Mouse (Mus musculus) liver, postnatal 0 days (tissue): ENCODE measurements at regions not wholly inside any gene's neighbourhood (a gene's known extent, or its start where the extent isn't known, plus 50 kb on each side); places are given as distances from the start of the nearest gene placed in this dataset. TPM values are rescaled to one million over a fixed set of nuclear protein-coding genes. Genes with fewer than 3 reads are reported as not detected.

Experiments used
- ATAC-seq: fragments of 200-750 bp; cut with Nextera tagmentation; 2 replicates; pipeline ENCODE4 v1.8.0; 2017; ENCODE audit warnings: mild to moderate bottlenecking, moderate library complexity
- DNase-seq: peaks from one replicate; pipeline ENCODE4 v3.0.0-alpha.2; 2016
- H3K27ac ChIP-seq: fragments of 300-500 bp; sonication (generic); 2 replicates; pipeline ENCODE4 v1.5.1; 2014; ENCODE audit warnings: antibody characterized with exemption, moderate library complexity, mild to moderate bottlenecking, low read depth
- H3K27me3 ChIP-seq: fragments of 300-500 bp; sonication (generic); 2 replicates; pipeline ENCODE4 v1.6.1; 2014; ENCODE audit warnings: low read length, control low read depth, mixed read lengths; ENCODE audit not compliant: insufficient read depth
- H3K36me3 ChIP-seq: fragments of 300-500 bp; sonication (generic); replicated peaks from 2 replicates; pipeline ENCODE4 v1.6.1; 2014; ENCODE audit warnings: mild to moderate bottlenecking, control low read depth, low read length, moderate library complexity, mixed read lengths; ENCODE audit not compliant: insufficient read depth
- H3K4me1 ChIP-seq: fragments of 300-500 bp; sonication (generic); 2 replicates; pipeline ENCODE4 v1.6.1; 2014; ENCODE audit warnings: antibody characterized with exemption, mild to moderate bottlenecking, control low read depth; ENCODE audit not compliant: insufficient read depth
- H3K4me2 ChIP-seq: fragments of 300-500 bp; sonication (generic); 2 replicates; pipeline ENCODE4 v1.6.1; 2014; ENCODE audit warnings: low read depth, mild to moderate bottlenecking, low read length, moderate library complexity, mixed read lengths
- H3K4me3 ChIP-seq: fragments of 300-500 bp; sonication (generic); 2 replicates; pipeline ENCODE4 v1.5.1; 2014; ENCODE audit warnings: low read depth, low read length
- H3K9ac ChIP-seq: fragments of 300-500 bp; sonication (generic); replicated peaks from 2 replicates; pipeline ENCODE4 v1.6.1; 2014; ENCODE audit warnings: mild to moderate bottlenecking, moderate library complexity
- H3K9me3 ChIP-seq: fragments of 300-500 bp; sonication (generic); 2 replicates; pipeline ENCODE4 v1.6.1; 2016; ENCODE audit warnings: mild to moderate bottlenecking, control low read depth, low read length, mixed read lengths
- CTCF ChIP-seq: sonication (generic); IDR thresholded peaks from 2 replicates; pipeline ENCODE4 v1.5.1; 2016; ENCODE audit warnings: antibody characterized with exemption, low read depth
- EP300 ChIP-seq: IDR thresholded peaks from 2 replicates; pipeline ENCODE4 v1.6.1; 2016; ENCODE audit warnings: antibody characterized with exemption, low read depth, mild to moderate bottlenecking
- WGBS: fragments of 180-500 bp; shearing (Covaris S2); extraction: QIAGEN DNeasy Blood & Tissue Kit; methylation state at CpG from one replicate; pipeline ENCODE4 v1.1.7; 2014; ENCODE audit not compliant: insufficient replicate concordance; 5-methylcytosine and 5-hydroxymethylcytosine counted together
- microRNA-seq: library from miRNA; unstranded; fragments of <30 nt; microRNA quantifications from one replicate; pipeline ENCODE4, GENCODE M21; 2016

GRCm38 (mm10) chr5:13951346-13951745 lies 73.7 kb upstream of the Sema3e start:
- H3K27ac ChIP-seq, result no peak overlapping the region
- H3K36me3 ChIP-seq, result no peaks in the 10 kb centered on the region
- ATAC-seq, result no peak
- DNase-seq, result no peak
- no peaks in the 10 kb centered on the region for H3K4me1 ChIP-seq
- TF ChIP-seq CTCF, result no peak
- TF ChIP-seq EP300, result no peak
- no peaks in the 10 kb centered on the region for H3K9me3 ChIP-seq
- H3K9ac ChIP-seq, result no peak overlapping the region
- no peaks in the 10 kb centered on the region for H3K27me3 ChIP-seq
- no peak overlapping the region for H3K4me2 ChIP-seq
- H3K4me3 ChIP-seq, result no peak overlapping the region

DNA sequence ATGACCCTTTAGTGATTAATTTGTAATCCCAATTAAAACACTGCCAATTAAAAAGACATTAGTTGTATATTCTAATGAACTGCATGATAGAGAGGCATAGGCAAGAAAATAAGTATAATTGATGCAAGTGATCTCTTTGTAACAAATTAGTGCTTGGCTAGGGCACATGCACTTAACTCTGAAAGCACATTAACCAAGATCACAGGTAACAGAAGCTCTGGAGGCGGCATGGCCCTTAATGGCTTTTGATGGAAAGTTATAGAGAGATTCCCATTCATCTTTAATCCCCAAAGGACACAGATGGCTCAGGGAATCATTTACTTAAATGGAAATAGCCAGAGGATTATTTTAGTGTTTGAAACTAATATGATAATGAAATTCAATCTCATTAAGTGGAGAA lies 69.5 kb upstream of the Sema3e start:
- Histone ChIP-seq H3K27me3 (no peaks in the 10 kb centered on the region), H3K9me3 (no peaks in the 10 kb centered on the region), H3K36me3 (no peaks in the 10 kb centered on the region), H3K9ac (no peak overlapping the region), H3K27ac (no peak overlapping the region), H3K4me3 (no peak overlapping the region), H3K4me2 (no peak overlapping the region), H3K4me1 (no peaks in the 10 kb centered on the region)
- no peak for DNase-seq
- TF ChIP-seq CTCF (no peak), EP300 (no peak)
- WGBS, result 83% methylated on average over 1 of the region's 1 CpGs
- no peak for ATAC-seq

DNA sequence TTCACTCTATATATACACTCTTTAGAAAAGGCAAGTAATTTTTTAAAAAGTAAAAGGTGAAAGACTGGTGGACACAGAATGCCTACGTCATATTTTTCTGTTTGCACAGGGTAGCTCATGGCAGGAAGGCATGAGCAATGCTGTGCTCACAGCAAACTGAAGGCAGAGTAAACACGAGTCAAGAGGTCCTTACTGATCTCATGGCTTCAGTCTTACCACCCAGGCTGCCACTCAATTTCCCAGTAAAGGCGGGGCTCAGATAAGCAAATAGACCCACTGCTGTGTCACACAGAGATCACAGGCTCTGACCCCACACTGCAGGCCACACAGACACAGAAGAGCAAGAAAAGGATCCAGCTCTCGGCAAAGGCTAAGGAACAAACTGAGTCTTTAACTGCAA lies 65.5 kb upstream of the Sema3e start:
- Histone ChIP-seq H3K4me3 (no peak overlapping the region), H3K4me2 (no peak overlapping the region), H3K36me3 (no peaks in the 10 kb centered on the region), H3K4me1 (no peaks in the 10 kb centered on the region), H3K9me3 (no peaks in the 10 kb centered on the region), H3K27me3 (no peaks in the 10 kb centered on the region), H3K9ac (no peak overlapping the region), H3K27ac (no peak overlapping the region)
- peak; percentile 18 for DNase-seq
- ATAC-seq, result peak; percentile 85
- WGBS, result 31% methylated on average over 4 of the region's 4 CpGs
- TF ChIP-seq CTCF, result no peak
- TF ChIP-seq EP300, result no peak

- H3K27me3 ChIP-seq, result no peaks in the 10 kb centered on the region
- no peaks in the 10 kb centered on the region for H3K9me3 ChIP-seq
- no peak overlapping the region for H3K4me2 ChIP-seq
- no peak for DNase-seq
- H3K9ac ChIP-seq, result no peak overlapping the region
- no peak overlapping the region for H3K27ac ChIP-seq
- H3K4me3 ChIP-seq, result no peak overlapping the region
- ATAC-seq, result no peak
- H3K36me3 ChIP-seq, result no peaks in the 10 kb centered on the region
- WGBS, result 75% methylated on average over 2 of the region's 2 CpGs
- TF ChIP-seq CTCF (no peak), EP300 (no peak)
- no peaks in the 10 kb centered on the region for H3K4me1 ChIP-seq
These were observed 59.2 kb upstream of the Sema3e start for GRCm38 (mm10) chr5:13965901-13966300.

DNA sequence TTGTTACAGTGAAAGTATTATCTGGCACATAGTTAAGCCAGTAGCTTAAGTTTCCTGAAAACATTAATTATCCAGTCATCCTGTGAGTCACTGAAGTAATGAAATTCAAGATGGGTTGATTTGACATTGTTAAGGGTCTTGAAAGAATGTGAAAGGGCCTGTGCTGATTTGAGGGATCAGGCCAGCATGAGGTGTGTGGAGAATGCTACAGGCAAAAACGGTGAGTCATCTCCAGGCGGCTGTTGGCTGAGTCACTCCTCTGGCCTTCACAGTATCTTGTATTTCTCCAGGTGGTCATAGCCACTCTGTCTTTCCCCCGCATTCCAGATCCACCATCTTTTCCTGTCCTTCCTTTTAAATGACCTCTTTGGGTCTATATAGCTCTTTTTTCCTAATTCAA lies 50.4 kb upstream of the Sema3e start:
- ATAC-seq (no peak), DNase-seq (no peak)
- WGBS, result 41% methylated on average over 3 of the region's 3 CpGs
- H3K4me1 ChIP-seq, result no peaks in the 10 kb centered on the region
- TF ChIP-seq CTCF, result no peak
- TF ChIP-seq EP300, result no peak
- no peak overlapping the region for H3K4me3 ChIP-seq
- no peak overlapping the region for H3K27ac ChIP-seq
- no peak overlapping the region for H3K4me2 ChIP-seq
- no peak overlapping the region for H3K9ac ChIP-seq
- H3K9me3 ChIP-seq, result no peaks in the 10 kb centered on the region
- no peaks in the 10 kb centered on the region for H3K36me3 ChIP-seq
- H3K27me3 ChIP-seq, result no peaks in the 10 kb centered on the region

Small RNA genes lying in the stretch of these regions (microRNA-seq; reads per million reads assigned to microRNA genes)
- gene Gm24054, result not detected
